Mouse (Mus musculus) adrenal gland, adult (tissue): ENCODE measurements around the gene Gpr35.
A peak's percentile ranks its signal among the peaks of the same experiment; 100 is the strongest.
"Not testable (repeated sequence)": the region's sequence is repeated elsewhere in the genome, so short reads cannot be mapped to it uniquely, and the experiment has no call there.

ENCODE experiments used
- DNase-seq, 2 experiments: peaks; one replicate each; pipeline ENCODE4 v3.0.0; 2022 to 2023; ENCODE audit warnings: low spot score in 1 of 2; ENCODE audit not compliant: inconsistent age in 2 of 2

The Gpr35 gene

DNA sequence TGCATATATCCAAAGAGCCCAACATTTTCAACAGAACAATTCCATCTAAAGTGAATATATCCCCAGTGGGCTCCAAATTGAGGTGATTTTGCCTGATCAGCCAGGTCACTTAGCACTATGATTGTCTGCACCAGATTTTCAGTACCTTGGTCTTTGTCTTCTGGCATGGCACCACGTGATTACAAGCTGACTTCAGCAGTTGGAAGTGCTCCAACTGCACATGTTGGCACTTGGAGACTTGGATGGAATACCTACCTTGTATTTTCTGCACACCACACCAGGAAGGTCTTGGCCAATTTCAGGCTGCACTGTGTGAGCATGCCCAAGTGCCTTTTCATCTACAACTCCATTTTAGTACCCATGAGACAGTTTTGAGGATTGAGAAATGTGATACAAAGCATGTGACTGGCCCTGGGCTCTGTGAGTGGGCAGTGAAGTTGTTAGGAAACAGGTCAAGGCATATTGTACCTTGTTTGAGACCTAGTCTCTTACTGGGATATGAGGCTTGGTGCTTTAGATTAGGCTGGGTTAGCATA lies 20.4 kb upstream of the Gpr35 start:
- no peak for DNase-seq

DNA sequence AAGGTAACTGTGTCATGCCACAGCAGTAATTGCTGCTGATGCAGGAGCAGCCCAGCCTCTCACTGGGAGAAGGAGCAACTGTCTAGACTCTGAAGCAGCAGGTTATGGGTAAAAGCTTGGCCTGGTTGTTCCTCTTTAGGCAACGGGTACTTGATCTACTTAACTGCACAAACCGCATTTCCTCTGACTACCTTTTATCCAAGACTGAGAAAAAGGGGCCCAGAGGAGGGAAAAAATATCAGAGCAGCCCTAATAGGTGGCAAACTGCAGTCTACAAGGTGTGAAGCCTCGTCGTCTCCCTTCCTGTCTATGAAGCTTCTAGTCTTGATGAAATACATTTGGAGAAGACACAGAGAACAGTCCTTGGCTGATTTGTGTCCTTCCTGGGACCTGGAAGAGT lies 17.1 kb upstream of the Gpr35 start:
- no peak for DNase-seq

DNA sequence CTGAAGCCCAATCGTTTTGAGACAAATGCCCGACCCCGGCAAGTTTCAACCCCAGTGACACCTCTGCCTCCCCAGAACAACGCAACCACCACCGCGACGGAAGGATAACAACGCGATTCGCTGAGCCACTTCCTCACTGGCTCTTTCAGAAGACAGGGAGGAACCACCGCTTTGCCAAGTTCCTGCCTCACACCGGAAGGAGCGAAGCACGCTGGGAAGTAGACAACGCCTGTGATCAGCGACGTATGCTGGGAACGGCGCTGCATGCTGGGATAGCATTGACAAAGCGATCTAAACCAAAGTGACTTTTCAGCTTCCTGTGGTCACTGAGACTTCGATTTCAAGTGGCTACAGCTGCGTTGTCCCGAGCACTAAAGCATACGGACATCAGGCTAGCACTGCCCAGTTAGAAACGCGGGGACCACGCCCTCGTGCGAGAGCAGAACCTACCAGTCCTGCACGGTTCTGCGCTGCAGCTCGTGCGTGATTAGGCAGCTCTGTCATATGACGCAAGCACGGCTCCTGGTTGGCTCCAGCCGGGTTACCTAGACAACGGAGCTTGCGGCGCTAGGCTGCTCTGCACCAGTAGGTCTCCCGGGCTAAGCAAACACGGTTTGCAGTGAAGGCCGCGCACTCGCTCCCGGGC lies 16.4 kb upstream of the Gpr35 start, which contains the start of gene Capn10:
TSS of gene Capn10 (plus strand) at position 195 of the 646 bp plus-strand sequence.
- peak; percentile 95 to 99 for DNase-seq

DNA sequence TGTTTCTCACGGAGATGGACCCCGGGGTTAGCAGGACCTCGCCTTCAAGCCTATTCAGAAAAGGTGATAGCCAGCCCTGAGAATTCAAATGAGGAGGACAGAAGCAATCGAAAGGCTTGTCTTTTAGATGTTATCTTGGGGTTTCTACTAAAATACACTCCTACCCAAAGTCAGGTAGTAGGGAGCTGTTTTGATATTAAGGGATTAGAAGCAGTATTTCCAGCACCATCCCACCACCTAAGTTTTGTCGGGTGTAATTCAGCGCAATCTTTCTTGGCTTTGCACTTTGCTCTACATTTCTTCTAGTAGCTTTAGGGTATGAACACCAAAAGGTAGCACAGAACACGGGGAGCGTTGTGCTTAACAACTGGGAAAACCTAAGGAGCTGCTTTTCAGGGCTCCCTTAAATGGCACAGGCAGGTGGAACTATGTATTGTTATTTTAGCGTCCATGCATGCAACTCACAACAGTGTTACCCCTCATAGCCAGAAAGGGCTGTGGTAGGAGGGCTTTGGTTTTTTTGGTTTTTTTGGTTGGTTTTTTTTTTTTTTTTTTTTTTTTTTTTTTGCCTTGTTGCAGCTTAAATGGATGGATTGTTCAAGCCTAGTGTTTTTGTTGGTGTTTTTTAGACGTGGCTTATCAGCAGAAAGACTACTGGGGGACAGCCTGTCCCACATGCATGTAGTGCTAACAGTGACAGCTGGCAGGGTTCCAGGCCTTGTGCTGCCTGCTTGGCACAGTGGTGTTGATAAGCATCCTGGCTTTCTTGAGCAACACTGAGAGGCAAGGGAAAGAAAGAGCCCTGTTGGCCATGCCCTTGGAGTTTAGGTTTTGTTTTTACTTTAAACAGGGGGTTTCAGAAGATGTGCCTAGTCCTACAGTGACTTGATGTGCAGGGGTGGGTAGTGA lies 15.4 kb upstream of the Gpr35 start:
- peak; percentile 63 to 77 for DNase-seq

GRCm38 (mm10) chr1:92935977-92936376 lies 14.7 kb upstream of the Gpr35 start:
- no peak for DNase-seq

DNA sequence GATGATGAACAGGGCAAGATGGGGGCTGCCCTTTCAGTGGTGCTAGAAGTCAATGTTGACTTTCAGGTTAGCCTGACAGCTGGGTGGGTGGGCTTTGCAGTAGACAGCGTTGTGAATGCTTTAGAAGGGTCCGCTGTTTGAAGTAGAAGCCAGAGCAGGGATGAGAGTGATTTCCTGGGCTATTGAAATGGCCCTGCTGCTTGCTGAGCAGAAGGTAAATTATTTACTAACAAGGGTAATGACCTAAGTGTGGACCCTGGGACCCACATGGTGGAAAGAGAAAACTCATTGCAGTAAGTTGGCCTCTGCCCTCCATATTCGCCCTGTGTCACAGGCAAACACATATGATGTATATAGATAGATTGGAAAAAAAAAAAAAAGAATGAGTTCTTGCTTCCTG lies 14.2 kb upstream of the Gpr35 start:
- no peak for DNase-seq

DNA sequence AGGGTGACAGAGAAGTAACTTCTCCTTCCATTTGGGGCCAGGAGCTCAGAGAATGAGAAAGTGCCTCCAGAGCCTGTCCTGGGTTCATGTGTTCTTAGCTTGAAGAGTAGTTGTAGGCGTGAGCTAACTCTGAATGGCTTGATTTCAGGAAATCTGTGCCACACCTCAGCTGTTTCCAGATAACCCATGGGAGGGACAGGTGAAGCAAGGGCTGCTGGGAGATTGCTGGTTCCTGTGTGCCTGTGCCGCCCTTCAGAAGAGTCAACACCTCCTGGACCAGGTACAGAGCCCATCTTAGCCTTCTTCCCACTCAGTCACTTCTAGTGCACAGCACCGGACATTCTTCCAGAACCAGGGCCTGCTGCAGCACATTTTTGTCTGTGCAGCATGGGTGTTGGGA lies 12.9 kb upstream of the Gpr35 start:
- no peak for DNase-seq

- DNase-seq, result no peak
These were observed 10.9 kb upstream of the Gpr35 start for GRCm38 (mm10) chr1:92939746-92940145.

GRCm38 (mm10) chr1:92943219-92943989 lies 7.3 kb upstream of the Gpr35 start:
- DNase-seq, result no peak

DNA sequence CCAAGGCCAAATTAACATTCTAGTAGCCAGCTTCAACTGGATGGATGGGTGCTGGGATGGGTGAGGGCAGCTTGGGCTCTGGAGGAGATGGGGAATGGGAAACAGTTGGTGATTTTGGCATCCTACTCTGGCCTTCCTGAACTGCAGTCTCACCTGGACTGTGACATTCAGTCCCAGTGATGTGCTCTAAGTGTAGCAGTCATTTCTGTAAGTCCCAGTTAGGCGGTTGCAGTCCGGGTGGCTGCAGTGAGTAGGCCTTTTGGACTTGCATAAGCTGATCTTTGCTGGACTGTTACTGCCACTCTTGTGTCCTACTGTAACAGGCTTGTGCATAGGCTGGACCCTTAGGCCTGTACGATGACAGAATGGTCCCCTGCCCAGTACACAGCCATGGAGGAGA lies 2.7 kb upstream of the Gpr35 start:
- no peak for DNase-seq

DNA sequence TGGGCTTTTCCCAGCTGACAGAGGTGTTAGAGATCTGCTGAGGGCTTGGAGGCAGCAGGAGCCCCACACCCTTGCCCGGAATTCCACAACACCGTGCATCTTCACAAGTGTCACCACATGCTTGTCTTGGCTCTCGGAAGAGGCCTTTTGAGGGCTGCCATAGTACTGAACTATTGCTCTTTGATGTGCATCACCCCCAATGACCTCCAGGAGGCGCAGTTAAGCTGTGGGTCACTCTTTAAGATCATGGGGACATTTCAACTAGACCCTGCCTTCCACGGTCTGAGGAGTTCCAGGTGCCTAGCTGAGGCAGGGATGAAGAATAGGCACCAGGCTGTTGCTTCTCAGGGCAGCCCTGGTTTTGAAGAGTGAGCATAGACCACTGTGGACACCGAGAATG lies 1.2 kb upstream of the Gpr35 start:
- peak in 1 of 2 experiments; percentile 66 for DNase-seq

- no peak for DNase-seq
These were observed 3.0 kb downstream of the Gpr35 start for GRCm38 (mm10) chr1:92953641-92954040.

- peak; percentile 68 to 92 for DNase-seq
These were observed 6.1 kb downstream of the Gpr35 start for GRCm38 (mm10) chr1:92956571-92957335.

- DNase-seq, result peak; percentile 2 to 64
These were observed 8.3 kb downstream of the Gpr35 start for GRCm38 (mm10) chr1:92958999-92959398.

- not testable (repeated sequence) for DNase-seq
These were observed 20.1 kb downstream of the Gpr35 start for GRCm38 (mm10) chr1:92970791-92971190.

- peak; percentile 59 to 77 for DNase-seq
These were observed 21.5 kb downstream of the Gpr35 start for GRCm38 (mm10) chr1:92971879-92972795.

GRCm38 (mm10) chr1:92972854-92973253 lies 22.2 kb downstream of the Gpr35 start:
- peak; percentile 74 to 84 for DNase-seq

GRCm38 (mm10) chr1:92976141-92976566 lies 25.5 kb downstream of the Gpr35 start:
- DNase-seq, result peak in 1 of 2 experiments; percentile 58

DNA sequence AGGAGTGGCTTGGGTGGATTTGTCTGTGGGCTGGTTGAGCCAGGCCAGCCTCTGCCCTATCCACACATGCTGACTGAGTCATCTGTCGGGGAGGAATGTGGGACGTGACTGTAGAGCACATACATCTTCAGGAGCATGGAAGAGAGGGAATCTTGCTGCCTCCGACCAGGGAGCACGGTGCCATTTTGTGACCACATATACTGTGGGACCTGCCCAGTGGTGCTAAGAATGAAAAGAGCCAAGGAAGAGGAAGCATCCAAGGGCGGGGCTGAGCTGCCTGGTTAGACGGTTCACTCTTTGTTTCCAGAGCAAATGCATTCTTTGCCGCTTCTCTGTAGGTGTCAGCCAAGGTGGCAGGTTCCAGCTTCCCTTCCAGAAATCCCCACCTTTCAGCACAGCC lies 28.0 kb downstream of the Gpr35 start:
- DNase-seq, result peak in 1 of 2 experiments; percentile 57
